Mouse (Mus musculus): ENCODE measurements around the gene Nlgn2. TPM values are rescaled to one million over a fixed set of nuclear protein-coding genes. Genes with fewer than 3 reads are reported as not detected.

Nlgn2 gene
- total and polyA plus RNA-seq, 2 experiments from 2014 or later = 18.2 to 104 TPM

GRCm38 (mm10) chr11:69828832-69829231, 8.8 kb downstream of the Nlgn2 start:
- 53% methylated on average over 5 of the region's 5 CpGs for whole genome bisulfite sequencing
- no peak overlapping the region for H3K27ac ChIP-seq (ENCODE audit: low read depth, low read length)
- no peak overlapping the region for H3K9ac ChIP-seq
- no peaks in the 10 kb centered on the region for H3K27me3 ChIP-seq (ENCODE audit: insufficient read depth, low read length)
- DNase-seq (no peak), ATAC-seq (no peak)
- peaks cover 86% of the 10 kb centered on the region for H3K36me3 ChIP-seq (ENCODE audit: insufficient read depth)
- H3K9me3 ChIP-seq (ENCODE audit: low read length) = no peaks in the 10 kb centered on the region
- no peak overlapping the region for H3K4me2 ChIP-seq (ENCODE audit: low read depth)
- H3K4me3 ChIP-seq (ENCODE audit: low read depth, low read length) = no peak overlapping the region
- peaks cover 3% of the 10 kb centered on the region for H3K4me1 ChIP-seq (ENCODE audit: insufficient read depth)
- no peak for TF ChIP-seq CTCF (IDR thresholded peaks at IDR 0.05; ENCODE audit: low read depth)

GRCm38 (mm10) chr11:69823456-69823855, 14.1 kb downstream of the Nlgn2 start:
- H3K9me3 ChIP-seq (ENCODE audit: low read length) = no peaks in the 10 kb centered on the region
- DNase-seq = no peak
- H3K9ac ChIP-seq = no peak overlapping the region
- TF ChIP-seq CTCF (IDR thresholded peaks at IDR 0.05; ENCODE audit: low read depth) = no peak
- no peaks in the 10 kb centered on the region for H3K4me1 ChIP-seq (ENCODE audit: insufficient read depth)
- no peak overlapping the region for H3K4me2 ChIP-seq (ENCODE audit: low read depth)
- H3K27me3 ChIP-seq (ENCODE audit: insufficient read depth, low read length) = no peaks in the 10 kb centered on the region
- 70% methylated on average over 2 of the region's 2 CpGs for WGBS
- H3K4me3 ChIP-seq (ENCODE audit: low read depth, low read length) = no peak overlapping the region
- H3K27ac ChIP-seq (ENCODE audit: low read depth, low read length) = no peak overlapping the region
- ATAC-seq = no peak
- peaks cover 49% of the 10 kb centered on the region for H3K36me3 ChIP-seq (ENCODE audit: insufficient read depth)

- no peaks in the 10 kb centered on the region for H3K4me1 ChIP-seq (ENCODE audit: insufficient read depth)
- H3K4me3 ChIP-seq (ENCODE audit: low read depth, low read length) = no peak within 1 kb of the TSS
- DNase-seq (no peak), ATAC-seq (no peak)
- TF ChIP-seq CTCF (IDR thresholded peaks at IDR 0.05; ENCODE audit: low read depth) = no peak
- H3K4me2 ChIP-seq (ENCODE audit: low read depth) = no peak within 1 kb of the TSS
- no peaks in the 10 kb centered on the region for H3K9me3 ChIP-seq (ENCODE audit: low read length)
- no peak within 1 kb of the TSS for H3K9ac ChIP-seq
- WGBS = 91% methylated on average over 3 of the region's 3 CpGs
- no peaks in the 10 kb centered on the region for H3K27me3 ChIP-seq (ENCODE audit: insufficient read depth, low read length)
- H3K36me3 ChIP-seq (ENCODE audit: insufficient read depth) = peaks cover 35% of the 10 kb centered on the region
- H3K27ac ChIP-seq (ENCODE audit: low read depth, low read length) = no peak within 1 kb of the TSS
Observed at GRCm38 (mm10) chr11:69822080-69822479, 15.5 kb downstream of the Nlgn2 start, which contains the start of gene Spem1. Gene Spem1 (minus strand): TSS chr11:69822180.

- H3K9me3 ChIP-seq (ENCODE audit: low read length) = no peaks in the 10 kb centered on the region
- H3K36me3 ChIP-seq (ENCODE audit: insufficient read depth) = peaks cover 3% of the 10 kb centered on the region; the same call in 1 of the 2 replicates
- H3K27ac ChIP-seq (ENCODE audit: low read depth, low read length) = no peak overlapping the region
- 95% methylated on average over 8 of the region's 8 CpGs for WGBS
- no peak for TF ChIP-seq CTCF (IDR thresholded peaks at IDR 0.05; ENCODE audit: low read depth)
- no peaks in the 10 kb centered on the region for H3K27me3 ChIP-seq (ENCODE audit: insufficient read depth, low read length)
- no peak for DNase-seq
- H3K9ac ChIP-seq = no peak overlapping the region
- no peak overlapping the region for H3K4me3 ChIP-seq (ENCODE audit: low read depth, low read length)
- H3K4me2 ChIP-seq (ENCODE audit: low read depth) = no peak overlapping the region
- no peaks in the 10 kb centered on the region for H3K4me1 ChIP-seq (ENCODE audit: insufficient read depth)
- ATAC-seq = no peak
Observed at GRCm38 (mm10) chr11:69818871-69819270, 18.7 kb downstream of the Nlgn2 start.

GRCm38 (mm10) chr11:69818365-69818764, 19.2 kb downstream of the Nlgn2 start, which contains the start of gene Spem2:
Gene Spem2 (minus strand): TSS chr11:69818465.
- no peaks in the 10 kb centered on the region for H3K36me3 ChIP-seq (ENCODE audit: insufficient read depth)
- no peak within 1 kb of the TSS for H3K9ac ChIP-seq
- DNase-seq (no peak), ATAC-seq (no peak)
- H3K4me3 ChIP-seq (ENCODE audit: low read depth, low read length) = no peak within 1 kb of the TSS
- H3K27me3 ChIP-seq (ENCODE audit: insufficient read depth, low read length) = no peaks in the 10 kb centered on the region
- WGBS = 84% methylated on average over 2 of the region's 2 CpGs
- TF ChIP-seq CTCF (IDR thresholded peaks at IDR 0.05; ENCODE audit: low read depth) = no peak
- no peaks in the 10 kb centered on the region for H3K4me1 ChIP-seq (ENCODE audit: insufficient read depth)
- H3K9me3 ChIP-seq (ENCODE audit: low read length) = no peaks in the 10 kb centered on the region
- no peak within 1 kb of the TSS for H3K27ac ChIP-seq (ENCODE audit: low read depth, low read length)
- no peak within 1 kb of the TSS for H3K4me2 ChIP-seq (ENCODE audit: low read depth)

GRCm38 (mm10) chr11:69816520-69816919, 21.1 kb downstream of the Nlgn2 start:
- ATAC-seq (no peak), DNase-seq (no peak)
- no peak overlapping the region for H3K27ac ChIP-seq (ENCODE audit: low read depth, low read length)
- H3K4me1 ChIP-seq (ENCODE audit: insufficient read depth) = no peaks in the 10 kb centered on the region
- no peaks in the 10 kb centered on the region for H3K36me3 ChIP-seq (ENCODE audit: insufficient read depth)
- H3K4me3 ChIP-seq (ENCODE audit: low read depth, low read length) = no peak overlapping the region
- no peaks in the 10 kb centered on the region for H3K9me3 ChIP-seq (ENCODE audit: low read length)
- H3K4me2 ChIP-seq (ENCODE audit: low read depth) = no peak overlapping the region
- H3K9ac ChIP-seq = no peak overlapping the region
- no peaks in the 10 kb centered on the region for H3K27me3 ChIP-seq (ENCODE audit: insufficient read depth, low read length)
- 90% methylated on average over 12 of the region's 12 CpGs for WGBS
- no peak for TF ChIP-seq CTCF (IDR thresholded peaks at IDR 0.05; ENCODE audit: low read depth)

GRCm38 (mm10) chr11:69815155-69815554, 22.4 kb downstream of the Nlgn2 start, which contains the start of gene Gm39566:
Gene Gm39566 (minus strand): TSS chr11:69815298.
- no peaks in the 10 kb centered on the region for H3K9me3 ChIP-seq (ENCODE audit: low read length)
- H3K9ac ChIP-seq = no peak within 1 kb of the TSS
- H3K27me3 ChIP-seq (ENCODE audit: insufficient read depth, low read length) = no peaks in the 10 kb centered on the region
- 71% methylated on average over 10 of the region's 10 CpGs for WGBS
- no peak for DNase-seq
- H3K36me3 ChIP-seq (ENCODE audit: insufficient read depth) = no peaks in the 10 kb centered on the region
- no peak within 1 kb of the TSS for H3K4me3 ChIP-seq (ENCODE audit: low read depth, low read length)
- H3K4me2 ChIP-seq (ENCODE audit: low read depth) = no peak within 1 kb of the TSS
- TF ChIP-seq CTCF (IDR thresholded peaks at IDR 0.05; ENCODE audit: low read depth) = no peak
- no peak for ATAC-seq
- no peak within 1 kb of the TSS for H3K27ac ChIP-seq (ENCODE audit: low read depth, low read length)
- no peaks in the 10 kb centered on the region for H3K4me1 ChIP-seq (ENCODE audit: insufficient read depth)
